Mouse (Mus musculus) kidney, embryonic 14.5 days (tissue): ENCODE measurements around the gene Fkbp14. TPM values are rescaled to one million over a fixed set of nuclear protein-coding genes. Genes with fewer than 3 reads are reported as not detected.

Experiments
- ATAC-seq: fragments of 200-750 bp; cut with Nextera tagmentation; 2 replicates; pipeline ENCODE4 v1.8.0; 2017; ENCODE audit warnings: moderate number of reproducible peaks, mild to moderate bottlenecking, moderate TSS enrichment, moderate library complexity; ENCODE audit not compliant: low FRiP score, low TSS enrichment
- H3K27ac ChIP-seq: fragments of 300-500 bp; sonication (generic); 2 replicates; pipeline ENCODE4 v1.5.1; 2014; ENCODE audit warnings: low read depth, mild to moderate bottlenecking, low read length, moderate library complexity, mixed read lengths
- H3K27me3 ChIP-seq: fragments of 300-500 bp; sonication (generic); 2 replicates; pipeline ENCODE4 v1.6.1; 2014; ENCODE audit warnings: mild to moderate bottlenecking, low read length; ENCODE audit not compliant: control insufficient read depth, insufficient read depth
- H3K36me3 ChIP-seq: fragments of 300-500 bp; sonication (generic); 2 replicates; pipeline ENCODE4 v1.6.1; 2014; ENCODE audit warnings: low read length, mixed read lengths; ENCODE audit not compliant: control insufficient read depth, insufficient read depth
- H3K4me1 ChIP-seq: fragments of 300-500 bp; sonication (generic); 2 replicates; pipeline ENCODE4 v1.6.1; 2014; ENCODE audit warnings: low read length, mixed read lengths; ENCODE audit not compliant: control insufficient read depth, insufficient read depth
- H3K4me2 ChIP-seq: fragments of 300-500 bp; sonication (generic); replicated peaks from 2 replicates; pipeline ENCODE4 v1.6.1; 2014; ENCODE audit warnings: low read depth, mild to moderate bottlenecking, low read length
- H3K4me3 ChIP-seq: fragments of 300-500 bp; sonication (generic); 2 replicates; pipeline ENCODE4 v1.5.1; 2014; ENCODE audit warnings: mild to moderate bottlenecking, low read length
- H3K9ac ChIP-seq: fragments of 300-500 bp; sonication (generic); 2 replicates; pipeline ENCODE4 v1.6.1; 2014; ENCODE audit warnings: low read depth, mild to moderate bottlenecking, low read length, moderate library complexity
- H3K9me3 ChIP-seq: fragments of 300-500 bp; sonication (generic); 2 replicates; pipeline ENCODE4 v1.6.1; 2016; ENCODE audit warnings: low read length; ENCODE audit not compliant: control insufficient read depth
- WGBS: fragments of 180-500 bp; shearing (Covaris S2); extraction: QIAGEN DNeasy Blood & Tissue Kit; methylation state at CpG from one replicate; pipeline ENCODE4 v1.1.7; 2014; 5-methylcytosine and 5-hydroxymethylcytosine counted together
- polyA plus RNA-seq: library from polyadenylated mRNA; unstranded; fragments of >200 nt; fragmentation: Nextera tagmentation; extraction: Ambion mirVana; gene quantifications from 2 replicates; pipeline ENCODE4 v1.2.1, GENCODE M21; 2014

Gene Fkbp14
- polyA plus RNA-seq, 1 experiment from 2014 or later = 25.8 TPM

DNA sequence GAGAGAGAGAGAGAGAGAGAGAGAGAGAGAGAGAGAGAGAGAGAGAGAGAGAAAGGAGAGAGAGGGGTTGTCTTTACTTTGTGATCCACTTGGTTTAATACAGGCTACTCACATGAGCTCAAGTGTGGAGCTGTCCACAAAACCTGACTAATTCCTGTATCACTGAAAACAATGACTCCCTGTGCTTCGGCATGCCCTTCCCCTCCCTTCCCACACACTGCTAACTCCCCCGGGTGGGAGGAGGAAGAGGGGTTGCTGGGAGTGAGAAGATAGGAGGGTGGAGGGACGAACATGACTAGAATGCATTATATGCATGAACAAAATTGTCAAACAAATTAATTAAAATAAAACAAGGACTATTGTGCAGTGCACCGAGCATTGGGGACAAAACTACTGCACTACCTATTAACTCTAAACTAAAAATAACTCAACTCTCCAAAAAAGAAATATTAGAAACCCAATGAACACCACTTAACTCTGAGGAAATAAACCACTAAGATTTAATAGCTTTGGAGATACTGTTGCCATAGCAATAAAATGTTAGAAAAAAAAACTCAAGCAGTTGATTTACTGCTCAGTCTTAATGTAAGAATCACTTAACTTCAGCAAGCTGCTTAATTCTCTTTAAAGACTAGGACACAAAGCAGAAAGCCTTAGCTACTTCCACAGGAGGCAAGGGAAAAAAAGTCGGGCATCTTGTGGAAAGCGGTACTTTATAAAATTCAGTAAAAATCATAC lies 23.7 kb downstream of the Fkbp14 start:
- 17% methylated on average over 6 of the region's 6 CpGs for WGBS
- Histone ChIP-seq H3K36me3 (no peaks in the 10 kb centered on the region), H3K27ac (no peak overlapping the region), H3K9ac (no peak overlapping the region), H3K27me3 (no peaks in the 10 kb centered on the region), H3K4me3 (no peak overlapping the region), H3K4me1 (peaks cover 17% of the 10 kb centered on the region), H3K9me3 (no peaks in the 10 kb centered on the region), H3K4me2 (peak overlapping the region; percentile 18)
- ATAC-seq = peak; percentile 82

DNA sequence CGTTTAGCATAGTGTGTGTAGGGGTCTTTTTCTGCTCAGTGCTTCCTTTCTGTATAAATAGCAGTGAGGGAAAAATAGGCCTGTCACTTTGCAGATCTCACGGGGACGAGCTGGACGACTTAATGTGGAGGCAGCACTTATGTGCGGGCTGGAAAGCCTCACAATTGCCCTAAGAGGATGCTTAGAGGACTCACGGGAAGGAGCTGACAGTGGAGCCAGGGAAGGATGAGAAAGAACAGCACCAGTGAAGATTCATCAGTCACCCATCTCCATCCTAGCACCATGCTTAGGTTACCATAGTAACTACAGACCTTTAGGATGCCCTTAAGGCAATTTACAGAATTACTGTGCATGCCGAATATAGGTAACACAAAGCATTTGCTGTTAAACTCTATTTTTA lies 27.3 kb downstream of the Fkbp14 start:
- Histone ChIP-seq H3K36me3 (no peaks in the 10 kb centered on the region), H3K27ac (no peak overlapping the region), H3K4me2 (no peak overlapping the region), H3K4me1 (peaks cover 31% of the 10 kb centered on the region), H3K9ac (no peak overlapping the region), H3K27me3 (0 out of 2 replicates have a peak, but pooled peaks cover 5% of the 10 kb centered on the region), H3K4me3 (no peak overlapping the region), H3K9me3 (no peaks in the 10 kb centered on the region)
- WGBS = 26% methylated on average over 7 of the region's 7 CpGs
- no peak for ATAC-seq

DNA sequence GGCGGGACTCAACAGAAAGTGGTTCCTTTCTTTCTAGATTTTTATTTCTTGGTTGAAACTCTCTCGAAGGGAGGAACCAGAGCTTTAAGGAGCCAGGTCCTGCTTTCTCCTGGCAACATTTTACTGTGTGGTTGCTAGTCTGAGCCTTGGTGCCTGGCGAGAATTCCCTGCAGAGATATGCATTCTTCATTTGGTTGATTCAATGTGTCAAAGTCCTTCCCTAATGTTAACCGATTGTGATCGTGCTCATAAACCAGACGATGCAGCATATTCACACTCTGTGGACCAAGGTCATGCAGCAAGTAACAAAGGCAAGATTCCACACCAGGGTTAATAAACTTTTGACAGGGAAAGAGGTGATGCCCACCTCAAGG lies 30.6 kb downstream of the Fkbp14 start:
- no peaks in the 10 kb centered on the region for H3K9me3 ChIP-seq
- H3K9ac ChIP-seq = peak overlapping the region; percentile 56; the same call in 1 of the 2 replicates
- 0 out of 2 replicates have a peak, but pooled peaks cover 5% of the 10 kb centered on the region for H3K27me3 ChIP-seq
- 16% methylated on average over 6 of the region's 6 CpGs for WGBS
- no peaks in the 10 kb centered on the region for H3K36me3 ChIP-seq
- peaks cover 14% of the 10 kb centered on the region; the same call in 1 of the 2 replicates for H3K4me1 ChIP-seq
- H3K4me3 ChIP-seq = peak overlapping the region; percentile 52
- H3K27ac ChIP-seq = no peak overlapping the region
- ATAC-seq = 0 out of 2 replicates have a peak, but pooled peaks have one; percentile 10
- peak overlapping the region; percentile 95 for H3K4me2 ChIP-seq

DNA sequence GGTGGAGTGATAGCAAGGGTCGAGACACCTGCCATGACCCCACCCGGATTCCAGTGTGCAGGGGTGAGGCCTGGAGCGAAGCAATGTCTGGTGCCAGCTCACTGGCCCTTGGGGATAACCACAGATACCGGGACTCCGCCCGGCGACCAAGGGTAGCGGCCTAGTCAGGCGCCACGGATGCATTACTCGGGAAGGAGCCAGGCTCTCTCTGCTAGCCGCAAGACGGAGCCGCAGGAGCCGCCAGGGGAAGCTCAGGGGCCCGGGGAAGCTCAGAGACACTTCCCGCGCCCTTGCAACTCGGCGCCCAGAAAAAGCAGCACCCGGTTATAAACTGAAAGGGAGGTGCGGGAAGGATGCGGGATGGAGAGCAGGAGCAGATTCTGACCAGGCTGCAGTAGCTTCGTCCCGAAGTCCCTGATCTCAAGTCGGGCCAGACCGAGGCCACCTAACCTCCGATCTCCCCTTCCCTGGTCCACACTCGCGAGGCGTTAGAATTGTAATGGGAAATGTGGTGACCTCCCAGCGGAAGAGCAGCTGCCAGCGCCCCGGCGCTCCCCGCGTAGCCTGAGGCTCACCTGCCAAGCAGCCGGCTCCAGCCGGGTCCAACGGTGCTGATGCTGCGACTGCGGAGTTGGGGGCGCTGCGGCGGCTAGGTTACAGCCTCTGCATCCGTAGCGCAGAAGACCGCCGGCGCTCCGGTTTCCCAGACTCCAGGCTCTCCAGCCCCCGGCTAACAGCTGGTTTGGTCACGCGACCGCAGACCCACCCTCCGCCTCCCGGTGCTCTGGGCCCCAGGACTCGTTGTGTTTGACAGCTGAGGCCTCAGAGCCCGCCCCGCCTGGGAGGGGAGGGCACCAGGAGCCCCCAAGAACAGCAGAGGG lies 31.2 kb downstream of the Fkbp14 start, which contains the start of gene Scrn1:
TSS of gene Scrn1 (minus strand) at position 825 of the 881 bp plus-strand sequence.
- H3K4me3 ChIP-seq = peak within 1 kb of the TSS; percentile 52
- H3K9me3 ChIP-seq = no peaks in the 10 kb centered on the region
- peak; percentile 84 for ATAC-seq
- peak within 1 kb of the TSS; percentile 56 for H3K9ac ChIP-seq
- H3K27ac ChIP-seq = no peak within 1 kb of the TSS
- H3K36me3 ChIP-seq = no peaks in the 10 kb centered on the region
- 0 out of 2 replicates have a peak, but pooled peaks cover 5% of the 10 kb centered on the region for H3K27me3 ChIP-seq
- H3K4me1 ChIP-seq = peaks cover 14% of the 10 kb centered on the region; the same call in 1 of the 2 replicates
- peak within 1 kb of the TSS; percentile 95 for H3K4me2 ChIP-seq
- under 1% methylated on average over 60 of the region's 60 CpGs for WGBS

DNA sequence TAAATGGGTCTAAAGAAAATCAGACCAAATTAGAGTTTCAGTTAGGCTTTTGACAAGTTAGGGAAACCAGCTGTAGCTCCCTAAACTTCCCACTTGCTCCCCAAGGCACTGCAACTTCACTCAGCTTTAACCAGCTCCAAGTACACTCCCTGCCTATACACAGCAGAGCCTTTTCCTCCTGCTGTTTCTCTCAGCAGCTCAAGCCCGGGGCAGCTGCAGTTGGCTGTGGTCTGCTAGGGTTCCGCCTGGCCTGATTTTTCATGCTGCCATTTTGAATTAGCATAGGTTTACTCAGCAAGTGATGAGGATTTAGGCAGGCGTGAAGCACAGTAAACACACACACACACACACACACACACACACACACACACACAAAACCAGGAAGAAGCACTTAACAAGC lies 32.1 kb downstream of the Fkbp14 start:
- Histone ChIP-seq H3K4me2 (no peak overlapping the region), H3K9ac (no peak overlapping the region), H3K36me3 (no peaks in the 10 kb centered on the region), H3K27ac (no peak overlapping the region), H3K27me3 (0 out of 2 replicates have a peak, but pooled peaks cover 5% of the 10 kb centered on the region), H3K4me1 (peaks cover 14% of the 10 kb centered on the region; the same call in 1 of the 2 replicates), H3K9me3 (no peaks in the 10 kb centered on the region), H3K4me3 (no peak overlapping the region)
- ATAC-seq = no peak
- 50% methylated on average over 3 of the region's 3 CpGs for WGBS

DNA sequence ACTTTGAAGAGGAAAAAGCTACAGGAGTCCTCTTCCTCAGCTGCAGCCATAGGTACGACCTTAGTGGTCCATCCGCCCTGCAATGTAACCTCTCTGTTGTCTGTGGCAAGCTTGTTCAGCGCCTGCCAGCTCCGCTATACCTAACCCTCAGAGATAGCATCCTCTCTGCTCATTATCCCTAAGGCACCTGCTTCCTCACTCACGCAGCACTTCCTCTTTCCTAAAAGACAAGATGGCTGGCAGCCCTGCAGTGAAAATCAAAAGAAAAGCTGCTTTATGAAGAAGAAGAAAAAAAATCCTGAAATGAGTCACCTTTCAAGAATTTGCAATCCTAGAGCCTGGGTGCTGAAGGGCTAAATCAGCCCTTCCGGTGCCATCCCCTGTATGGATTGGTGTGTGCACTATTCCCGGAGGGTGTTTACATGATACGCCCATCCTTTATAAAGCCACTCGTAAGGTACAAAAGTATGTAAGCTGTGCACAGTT lies 32.6 kb downstream of the Fkbp14 start:
- Histone ChIP-seq H3K9ac (no peak overlapping the region), H3K4me3 (no peak overlapping the region), H3K36me3 (no peaks in the 10 kb centered on the region), H3K27ac (no peak overlapping the region), H3K4me2 (no peak overlapping the region; the same call in 1 of the 2 replicates), H3K27me3 (0 out of 2 replicates have a peak, but pooled peaks cover 5% of the 10 kb centered on the region), H3K4me1 (peaks cover 14% of the 10 kb centered on the region; the same call in 1 of the 2 replicates), H3K9me3 (no peaks in the 10 kb centered on the region)
- 79% methylated on average over 9 of the region's 9 CpGs for WGBS
- no peak for ATAC-seq

DNA sequence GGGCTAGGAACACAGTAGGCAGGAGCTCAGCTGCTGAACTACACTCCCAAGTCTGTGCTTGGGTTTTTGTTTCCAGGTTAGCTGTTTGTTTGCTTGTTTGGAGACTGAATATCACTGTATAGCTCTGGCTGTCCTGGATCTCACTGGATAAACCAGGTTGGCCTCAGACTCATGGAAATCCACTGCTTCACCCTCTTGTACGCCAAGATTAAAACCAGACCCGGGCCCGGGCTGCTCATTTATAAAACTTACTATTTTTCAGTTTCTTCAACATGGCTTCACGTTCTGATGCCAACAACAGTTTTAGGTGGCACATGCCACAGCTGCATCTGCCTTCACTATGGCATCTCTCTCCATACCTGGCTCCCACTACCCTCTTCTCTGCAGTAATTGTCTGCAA lies 33.5 kb downstream of the Fkbp14 start:
- Histone ChIP-seq H3K27ac (no peak overlapping the region), H3K36me3 (no peaks in the 10 kb centered on the region), H3K4me3 (no peak overlapping the region), H3K4me2 (no peak overlapping the region), H3K4me1 (peaks cover 14% of the 10 kb centered on the region; the same call in 1 of the 2 replicates), H3K27me3 (0 out of 2 replicates have a peak, but pooled peaks cover 5% of the 10 kb centered on the region), H3K9ac (no peak overlapping the region), H3K9me3 (no peaks in the 10 kb centered on the region)
- WGBS = 91% methylated on average over 4 of the region's 4 CpGs
- ATAC-seq = no peak

DNA sequence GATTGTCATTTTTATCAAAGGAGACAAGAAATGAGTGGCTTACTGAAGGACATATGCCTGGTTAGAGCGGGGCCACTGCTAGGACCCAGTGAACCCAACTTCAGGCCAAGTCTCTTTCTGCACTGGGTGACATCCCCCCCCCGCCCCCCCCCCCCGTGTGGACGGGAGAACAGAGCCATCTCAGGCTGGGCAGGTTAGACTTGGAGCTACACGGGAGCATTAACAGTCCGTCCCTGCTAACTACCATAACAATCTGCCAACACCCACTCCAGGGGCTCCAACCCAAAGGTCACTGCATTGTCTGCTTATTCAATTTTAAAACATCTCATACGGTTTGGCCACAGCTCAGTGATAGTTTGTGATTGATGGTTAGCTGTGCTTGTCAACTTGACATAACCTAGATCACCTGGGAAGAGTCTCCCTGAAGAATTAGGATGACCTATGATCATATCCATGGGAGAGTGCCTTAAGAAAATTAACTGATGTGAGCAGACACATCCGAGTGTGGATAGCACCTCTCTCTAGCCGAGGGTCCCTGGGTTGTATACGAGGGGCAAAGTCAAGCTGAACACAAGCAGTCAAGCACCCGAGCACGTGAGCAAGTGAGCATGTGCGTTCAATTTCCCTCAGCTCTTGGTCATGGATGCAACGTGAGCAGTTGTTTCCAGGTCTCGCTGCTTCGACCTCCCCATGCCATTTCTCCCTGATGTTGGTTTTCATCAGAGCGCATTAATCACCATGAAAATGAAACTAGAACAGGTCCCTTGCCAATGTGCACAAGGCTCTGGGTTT lies 34.9 kb downstream of the Fkbp14 start:
- H3K27ac ChIP-seq = no peak overlapping the region
- no peak for ATAC-seq
- H3K9ac ChIP-seq = no peak overlapping the region
- H3K36me3 ChIP-seq = no peaks in the 10 kb centered on the region
- H3K27me3 ChIP-seq = 0 out of 2 replicates have a peak, but pooled peaks cover 5% of the 10 kb centered on the region
- no peak overlapping the region for H3K4me2 ChIP-seq
- 0 out of 2 replicates have a peak, but pooled peaks cover 6% of the 10 kb centered on the region for H3K4me1 ChIP-seq
- H3K4me3 ChIP-seq = no peak overlapping the region
- 77% methylated on average over 16 of the region's 17 CpGs for whole genome bisulfite sequencing
- H3K9me3 ChIP-seq = no peaks in the 10 kb centered on the region
